Mouse (Mus musculus): ENCODE results near the gene Gbf1. TPM values are rescaled to one million over a fixed set of nuclear protein-coding genes. Genes with fewer than 3 reads are reported as not detected.
A peak's percentile ranks its signal among the peaks of the same experiment; 100 is the strongest.
"Not testable (repeated sequence)": the region's sequence is repeated elsewhere in the genome, so short reads cannot be mapped to it uniquely, and the experiment has no call there.

Gene Gbf1
- polyA plus RNA-seq, 1 experiment = 80.6 TPM

DNA sequence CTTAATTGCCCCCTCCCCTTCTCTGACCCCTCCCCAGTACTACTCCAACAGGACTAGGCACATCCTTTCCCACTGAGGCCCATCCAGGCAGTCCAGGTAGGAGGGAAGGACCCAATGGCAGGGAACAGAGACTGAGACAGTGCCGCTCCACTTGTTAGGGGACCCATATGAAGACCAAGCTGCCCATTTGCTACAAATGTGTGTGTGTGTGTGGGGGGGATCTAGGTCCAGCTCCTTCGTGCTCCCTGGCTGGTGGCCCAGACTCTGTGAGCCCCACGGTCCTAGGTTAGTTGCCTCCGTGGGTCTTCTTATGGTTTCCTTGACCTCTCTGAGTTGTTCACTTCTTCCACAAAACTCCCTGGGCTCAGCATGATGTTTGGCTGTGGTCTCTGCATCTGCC, 26.0 kb upstream of the Gbf1 start:
- 83% methylated on average over 4 of the region's 4 CpGs for WGBS
- H3K4me3 ChIP-seq (replicated peaks; ENCODE audit: extremely low read depth, low read depth, low read length) = no peak overlapping the region
- H3K4me1 ChIP-seq (ENCODE audit: control insufficient read depth, insufficient read depth, low read length) = no peaks in the 10 kb centered on the region
- TF ChIP-seq CTCF (IDR thresholded peaks at IDR 0.05; ENCODE audit: insufficient read depth, low read length) (no peak), POLR2A (IDR thresholded peaks at IDR 0.05; ENCODE audit: borderline replicate concordance, extremely low read depth, low read depth, low read length) (no peak)
- DNase-seq = no peak

GRCm38 (mm10) chr19:46129737-46130136, 22.6 kb upstream of the Gbf1 start:
- not testable (repeated sequence) for H3K4me1 ChIP-seq (ENCODE audit: control insufficient read depth, insufficient read depth, low read length); DNase-seq; H3K4me3 ChIP-seq (replicated peaks; ENCODE audit: extremely low read depth, low read depth, low read length)
- WGBS = 63% methylated on average over 6 of the region's 6 CpGs

GRCm38 (mm10) chr19:46131283-46131682, 21.0 kb upstream of the Gbf1 start:
- DNase-seq = no peak
- WGBS = 8% methylated on average over 5 of the region's 8 CpGs
- TF ChIP-seq CTCF (IDR thresholded peaks at IDR 0.05; ENCODE audit: insufficient read depth, low read length) (no peak), POLR2A (IDR thresholded peaks at IDR 0.05; ENCODE audit: borderline replicate concordance, extremely low read depth, low read depth, low read length) (no peak)
- Histone ChIP-seq H3K4me1 (ENCODE audit: control insufficient read depth, insufficient read depth, low read length) (no peaks in the 10 kb centered on the region), H3K4me3 (replicated peaks; ENCODE audit: extremely low read depth, low read depth, low read length) (no peak overlapping the region)

GRCm38 (mm10) chr19:46131694-46132525, 20.4 kb upstream of the Gbf1 start, which contains the start of gene Elovl3:
TSS of gene Elovl3 (plus strand) at chr19:46131897.
- WGBS = 2% methylated on average over 31 of the region's 31 CpGs
- no peak within 1 kb of the TSS for H3K4me3 ChIP-seq (replicated peaks; ENCODE audit: extremely low read depth, low read depth, low read length)

DNA sequence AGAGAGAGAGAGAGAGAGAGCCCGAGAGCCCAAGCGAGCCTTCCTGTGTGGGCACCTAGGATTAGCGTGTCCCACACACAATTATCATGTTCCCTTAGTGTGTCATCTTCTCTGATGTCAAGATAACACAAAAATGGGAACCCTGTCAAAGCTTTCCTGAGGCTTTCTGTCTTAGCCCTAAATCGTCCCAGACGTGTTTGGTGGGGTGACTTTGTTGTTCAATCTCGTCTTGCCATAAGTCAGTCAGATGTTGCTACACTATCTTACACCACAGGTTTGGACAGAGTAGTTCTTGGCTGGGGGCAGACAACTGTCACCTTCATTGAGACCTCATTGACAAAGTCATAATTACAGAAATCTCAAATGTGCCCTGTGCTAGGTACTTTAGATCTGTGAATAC, 19.7 kb upstream of the Gbf1 start:
- TF ChIP-seq CTCF (IDR thresholded peaks at IDR 0.05; ENCODE audit: insufficient read depth, low read length) (no peak), POLR2A (IDR thresholded peaks at IDR 0.05; ENCODE audit: borderline replicate concordance, extremely low read depth, low read depth, low read length) (no peak)
- no peak for DNase-seq
- peaks cover 4% of the 10 kb centered on the region; the same call in 1 of the 2 replicates for H3K4me1 ChIP-seq (ENCODE audit: control insufficient read depth, insufficient read depth, low read length)
- no peak overlapping the region for H3K4me3 ChIP-seq (replicated peaks; ENCODE audit: extremely low read depth, low read depth, low read length)
- WGBS = 40% methylated on average over 6 of the region's 6 CpGs

More at GRCm38 (mm10) chr19:46131694-46132525, 20.4 kb upstream of the Gbf1 start, which contains the start of gene Elovl3:
- no peak for DNase-seq
- H3K4me1 ChIP-seq (ENCODE audit: control insufficient read depth, insufficient read depth, low read length) = peaks cover 4% of the 10 kb centered on the region; the same call in 1 of the 2 replicates
- TF ChIP-seq POLR2A (IDR thresholded peaks at IDR 0.05; ENCODE audit: borderline replicate concordance, extremely low read depth, low read depth, low read length) = no peak
- TF ChIP-seq CTCF (IDR thresholded peaks at IDR 0.05; ENCODE audit: insufficient read depth, low read length) = no peak

DNA sequence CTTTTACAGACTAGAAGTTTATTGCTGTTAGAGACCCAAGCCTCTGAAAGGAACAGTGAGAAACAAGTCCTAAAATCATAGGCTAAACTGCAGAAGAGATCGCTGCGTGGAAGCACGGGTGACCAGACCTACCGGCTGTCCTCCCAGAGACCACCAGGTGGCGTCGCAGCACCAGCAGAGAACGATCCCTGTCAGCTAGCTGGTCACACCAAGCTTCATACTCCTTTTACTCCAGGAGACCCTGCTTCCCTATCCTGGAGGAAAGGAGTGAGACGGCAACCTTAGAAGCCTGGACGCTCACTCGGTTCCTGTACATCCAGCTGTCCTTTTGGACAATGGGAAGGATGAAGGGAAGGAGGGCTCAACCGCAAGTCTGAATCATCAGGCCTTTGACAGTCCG, 17.0 kb upstream of the Gbf1 start:
- peak; percentile 89 for DNase-seq
- Histone ChIP-seq H3K4me3 (replicated peaks; ENCODE audit: extremely low read depth, low read depth, low read length) (peak overlapping the region; percentile 30), H3K4me1 (ENCODE audit: control insufficient read depth, insufficient read depth, low read length) (peaks cover 4% of the 10 kb centered on the region; the same call in 1 of the 2 replicates)
- no peak for TF ChIP-seq POLR2A (IDR thresholded peaks at IDR 0.05; ENCODE audit: borderline replicate concordance, extremely low read depth, low read depth, low read length)
- peak; percentile 97 for TF ChIP-seq CTCF (IDR thresholded peaks at IDR 0.05; ENCODE audit: insufficient read depth, low read length)
- under 1% methylated on average over 12 of the region's 12 CpGs for WGBS

DNA sequence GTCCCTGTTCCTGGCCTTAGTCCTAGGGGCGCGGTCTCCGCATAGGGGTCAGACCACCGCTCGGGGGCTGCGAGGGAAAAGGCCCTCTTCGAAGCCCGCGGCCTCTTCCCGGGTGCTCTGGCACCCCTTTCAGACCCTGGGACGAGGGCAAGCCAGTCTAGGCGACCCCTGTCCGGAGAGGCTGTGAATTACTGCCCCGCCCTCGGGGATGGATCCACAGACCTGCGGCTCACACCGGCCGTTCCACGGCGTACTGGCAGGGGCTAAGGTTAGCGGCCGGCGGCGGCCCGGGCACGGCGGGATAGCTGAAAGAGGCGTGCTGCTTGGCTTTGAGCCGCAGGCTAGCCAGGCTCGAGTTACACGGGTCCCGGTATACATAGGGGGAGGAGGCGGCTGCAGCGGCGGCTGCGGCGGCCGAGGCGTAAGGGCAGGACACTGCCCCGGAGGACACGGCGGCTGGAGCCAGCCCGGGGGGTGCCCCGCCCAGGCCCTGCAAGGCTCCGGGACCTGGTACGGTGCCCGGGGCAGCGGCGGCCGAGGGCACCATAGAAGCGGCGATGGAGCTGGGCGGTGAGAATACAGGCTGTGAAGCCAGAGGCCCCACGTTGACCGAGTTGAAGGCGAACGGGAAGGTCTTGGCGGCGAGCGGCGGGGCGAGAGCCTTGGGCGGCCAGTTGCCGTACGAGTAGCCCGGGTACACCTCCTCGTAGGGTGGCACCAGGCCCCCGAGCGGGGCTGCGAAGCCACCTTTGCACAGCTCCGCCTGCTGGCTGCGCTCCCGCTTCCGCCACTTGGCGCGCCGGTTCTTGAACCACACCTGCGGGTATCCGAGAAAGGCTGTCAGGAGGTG, 16.3 kb upstream of the Gbf1 start:
- peaks cover 4% of the 10 kb centered on the region; the same call in 1 of the 2 replicates for H3K4me1 ChIP-seq (ENCODE audit: control insufficient read depth, insufficient read depth, low read length)
- H3K4me3 ChIP-seq (replicated peaks; ENCODE audit: extremely low read depth, low read depth, low read length) = peak overlapping the region; percentile 34
- TF ChIP-seq POLR2A (IDR thresholded peaks at IDR 0.05; ENCODE audit: borderline replicate concordance, extremely low read depth, low read depth, low read length) (no peak), CTCF (IDR thresholded peaks at IDR 0.05; ENCODE audit: insufficient read depth, low read length) (no peak)
- 1% methylated on average over 79 of the region's 79 CpGs for WGBS
- DNase-seq = peak; percentile 73

- peak; percentile 79 for DNase-seq
- Histone ChIP-seq H3K4me1 (ENCODE audit: control insufficient read depth, insufficient read depth, low read length) (peaks cover 4% of the 10 kb centered on the region; the same call in 1 of the 2 replicates), H3K4me3 (replicated peaks; ENCODE audit: extremely low read depth, low read depth, low read length) (peak overlapping the region; percentile 6)
- TF ChIP-seq CTCF (IDR thresholded peaks at IDR 0.05; ENCODE audit: insufficient read depth, low read length) (peak; percentile 72), POLR2A (IDR thresholded peaks at IDR 0.05; ENCODE audit: borderline replicate concordance, extremely low read depth, low read depth, low read length) (no peak)
- 3% methylated on average over 49 of the region's 49 CpGs for WGBS
Measured at GRCm38 (mm10) chr19:46136639-46137580, 15.4 kb upstream of the Gbf1 start.
